Mouse (Mus musculus): ENCODE measurements around the gene Vwa2. TPM values are rescaled to one million over a fixed set of nuclear protein-coding genes. Genes with fewer than 3 reads are reported as not detected.

Gene Vwa2
- polyA plus RNA-seq, 1 experiment from 2014 or later: 16.1 TPM

DNA sequence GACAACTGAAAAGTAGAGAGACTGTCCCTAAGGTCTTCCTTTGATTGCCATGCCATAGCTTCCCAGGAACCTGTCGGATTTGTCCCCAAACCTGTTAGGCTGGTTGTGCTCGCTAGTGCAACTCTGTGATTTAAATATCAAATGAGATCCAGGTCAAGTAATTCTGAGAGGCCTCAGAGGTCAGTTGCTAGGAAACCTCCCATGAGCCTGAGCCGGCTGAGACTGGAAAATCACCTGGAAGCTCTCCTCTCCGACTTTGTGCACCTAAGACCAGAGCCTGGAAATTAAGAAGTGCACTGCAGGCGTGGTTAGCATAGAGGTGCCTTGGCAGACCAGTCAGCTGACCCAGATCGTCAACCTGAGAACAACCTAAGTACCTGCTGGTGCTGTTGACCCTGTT lies 41.0 kb downstream of the Vwa2 start:
- no peak overlapping the region for H3K9ac ChIP-seq (ENCODE audit: low read depth, low read length)
- H3K36me3 ChIP-seq (ENCODE audit: control insufficient read depth, insufficient read depth, low read length): peaks cover 14% of the 10 kb centered on the region; the same call in 1 of the 2 replicates
- WGBS: 64% methylated on average over 6 of the region's 6 CpGs
- no peak overlapping the region for H3K4me3 ChIP-seq (ENCODE audit: low read length)
- peaks cover 11% of the 10 kb centered on the region; the same call in 1 of the 2 replicates for H3K4me1 ChIP-seq (ENCODE audit: control insufficient read depth, insufficient read depth, low read length)
- no peak overlapping the region for H3K4me2 ChIP-seq (replicated peaks; ENCODE audit: low read depth, low read length)
- peak overlapping the region; percentile 82 for H3K27ac ChIP-seq (ENCODE audit: low read depth, low read length)
- ATAC-seq (ENCODE audit: low FRiP score, low TSS enrichment): peak; percentile 41; the same call in 1 of the 2 replicates
- H3K27me3 ChIP-seq (ENCODE audit: control insufficient read depth, insufficient read depth, low read length): no peaks in the 10 kb centered on the region
- no peaks in the 10 kb centered on the region for H3K9me3 ChIP-seq (ENCODE audit: control insufficient read depth, low read length)

DNA sequence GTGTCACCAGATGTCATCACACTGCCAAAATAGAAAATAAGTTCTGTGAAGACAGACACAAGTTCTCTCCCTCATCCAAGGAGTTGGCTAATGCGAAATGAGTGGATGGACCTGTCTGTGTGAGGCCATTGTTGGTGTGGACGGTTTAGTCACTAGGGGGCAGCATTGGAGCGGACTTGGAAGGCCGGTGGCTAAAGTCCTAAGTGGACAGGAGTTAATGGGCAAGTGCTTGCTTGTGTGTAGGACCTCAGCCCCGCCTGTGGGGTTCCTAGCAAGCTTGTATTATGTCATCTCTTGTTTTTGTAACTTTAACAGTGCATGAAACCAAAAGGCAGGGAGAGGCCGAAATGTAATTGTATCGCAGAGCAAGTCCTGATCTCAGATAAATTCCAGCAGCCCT lies 45.6 kb downstream of the Vwa2 start:
- Histone ChIP-seq H3K9ac (ENCODE audit: low read depth, low read length) (no peak overlapping the region), H3K27ac (ENCODE audit: low read depth, low read length) (no peak overlapping the region), H3K4me3 (ENCODE audit: low read length) (no peak overlapping the region), H3K4me2 (replicated peaks; ENCODE audit: low read depth, low read length) (no peak overlapping the region), H3K4me1 (ENCODE audit: control insufficient read depth, insufficient read depth, low read length) (0 out of 2 replicates have a peak, but pooled peaks cover 10% of the 10 kb centered on the region), H3K27me3 (ENCODE audit: control insufficient read depth, insufficient read depth, low read length) (no peaks in the 10 kb centered on the region), H3K36me3 (ENCODE audit: control insufficient read depth, insufficient read depth, low read length) (peaks cover 4% of the 10 kb centered on the region; the same call in 1 of the 2 replicates), H3K9me3 (ENCODE audit: control insufficient read depth, low read length) (no peaks in the 10 kb centered on the region)
- 11% methylated on average over 7 of the region's 7 CpGs for WGBS
- ATAC-seq (ENCODE audit: low FRiP score, low TSS enrichment): peak; percentile 81

DNA sequence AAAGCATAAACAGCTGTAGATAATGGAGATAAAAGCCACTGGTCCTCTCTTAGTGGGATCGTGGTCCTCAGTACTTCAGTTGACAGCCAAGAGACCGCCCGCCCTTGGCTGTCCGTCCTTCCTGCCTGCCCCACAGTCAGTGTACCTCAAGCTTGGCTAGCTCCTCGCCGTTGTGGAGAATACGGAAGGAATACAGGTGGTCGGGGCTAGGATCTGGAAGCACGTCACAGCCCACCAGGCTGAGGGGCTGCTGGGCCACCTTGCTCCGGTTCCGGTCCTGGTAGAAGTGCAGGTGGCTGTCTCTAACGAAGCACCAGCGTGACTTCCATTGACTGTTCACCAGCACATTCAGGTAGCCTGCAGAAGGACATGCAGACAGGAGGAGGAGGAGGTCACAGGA lies 46.2 kb downstream of the Vwa2 start:
- 90% methylated on average over 13 of the region's 13 CpGs for whole genome bisulfite sequencing
- Histone ChIP-seq H3K36me3 (ENCODE audit: control insufficient read depth, insufficient read depth, low read length) (peaks cover 4% of the 10 kb centered on the region; the same call in 1 of the 2 replicates), H3K4me1 (ENCODE audit: control insufficient read depth, insufficient read depth, low read length) (0 out of 2 replicates have a peak, but pooled peaks cover 10% of the 10 kb centered on the region), H3K9ac (ENCODE audit: low read depth, low read length) (peak overlapping the region; percentile 18; the same call in 1 of the 2 replicates), H3K27me3 (ENCODE audit: control insufficient read depth, insufficient read depth, low read length) (no peaks in the 10 kb centered on the region), H3K9me3 (ENCODE audit: control insufficient read depth, low read length) (no peaks in the 10 kb centered on the region), H3K4me2 (replicated peaks; ENCODE audit: low read depth, low read length) (no peak overlapping the region), H3K4me3 (ENCODE audit: low read length) (no peak overlapping the region), H3K27ac (ENCODE audit: low read depth, low read length) (0 out of 2 replicates have a peak overlapping the region, but pooled peaks have one; percentile 47)
- no peak for ATAC-seq (ENCODE audit: low FRiP score, low TSS enrichment)

GRCm38 (mm10) chr19:56921744-56922143 lies 47.7 kb downstream of the Vwa2 start:
- Histone ChIP-seq H3K4me3 (ENCODE audit: low read length) (no peak overlapping the region), H3K4me2 (replicated peaks; ENCODE audit: low read depth, low read length) (no peak overlapping the region), H3K27me3 (ENCODE audit: control insufficient read depth, insufficient read depth, low read length) (no peaks in the 10 kb centered on the region), H3K27ac (ENCODE audit: low read depth, low read length) (no peak overlapping the region), H3K4me1 (ENCODE audit: control insufficient read depth, insufficient read depth, low read length) (0 out of 2 replicates have a peak, but pooled peaks cover 8% of the 10 kb centered on the region), H3K9ac (ENCODE audit: low read depth, low read length) (no peak overlapping the region), H3K36me3 (ENCODE audit: control insufficient read depth, insufficient read depth, low read length) (peaks cover 2% of the 10 kb centered on the region; the same call in 1 of the 2 replicates), H3K9me3 (ENCODE audit: control insufficient read depth, low read length) (no peaks in the 10 kb centered on the region)
- ATAC-seq (ENCODE audit: low FRiP score, low TSS enrichment): no peak
- WGBS: 78% methylated on average over 5 of the region's 5 CpGs

- no peak for ATAC-seq (ENCODE audit: low FRiP score, low TSS enrichment)
- WGBS: 67% methylated on average over 3 of the region's 3 CpGs
- Histone ChIP-seq H3K27ac (ENCODE audit: low read depth, low read length) (no peak overlapping the region), H3K4me3 (ENCODE audit: low read length) (no peak overlapping the region), H3K27me3 (ENCODE audit: control insufficient read depth, insufficient read depth, low read length) (no peaks in the 10 kb centered on the region), H3K4me2 (replicated peaks; ENCODE audit: low read depth, low read length) (no peak overlapping the region), H3K4me1 (ENCODE audit: control insufficient read depth, insufficient read depth, low read length) (no peaks in the 10 kb centered on the region), H3K36me3 (ENCODE audit: control insufficient read depth, insufficient read depth, low read length) (no peaks in the 10 kb centered on the region), H3K9ac (ENCODE audit: low read depth, low read length) (no peak overlapping the region), H3K9me3 (ENCODE audit: control insufficient read depth, low read length) (no peaks in the 10 kb centered on the region)
These were observed 55.3 kb downstream of the Vwa2 start for GRCm38 (mm10) chr19:56929392-56929791.

GRCm38 (mm10) chr19:56930029-56930428 lies 56.0 kb downstream of the Vwa2 start:
- no peak for ATAC-seq (ENCODE audit: low FRiP score, low TSS enrichment)
- H3K36me3 ChIP-seq (ENCODE audit: control insufficient read depth, insufficient read depth, low read length): no peaks in the 10 kb centered on the region
- H3K27me3 ChIP-seq (ENCODE audit: control insufficient read depth, insufficient read depth, low read length): no peaks in the 10 kb centered on the region
- no peak overlapping the region for H3K4me3 ChIP-seq (ENCODE audit: low read length)
- no peaks in the 10 kb centered on the region for H3K9me3 ChIP-seq (ENCODE audit: control insufficient read depth, low read length)
- 84% methylated on average over 9 of the region's 9 CpGs for WGBS
- H3K9ac ChIP-seq (ENCODE audit: low read depth, low read length): no peak overlapping the region
- no peak overlapping the region for H3K27ac ChIP-seq (ENCODE audit: low read depth, low read length)
- H3K4me1 ChIP-seq (ENCODE audit: control insufficient read depth, insufficient read depth, low read length): no peaks in the 10 kb centered on the region
- H3K4me2 ChIP-seq (replicated peaks; ENCODE audit: low read depth, low read length): no peak overlapping the region

DNA sequence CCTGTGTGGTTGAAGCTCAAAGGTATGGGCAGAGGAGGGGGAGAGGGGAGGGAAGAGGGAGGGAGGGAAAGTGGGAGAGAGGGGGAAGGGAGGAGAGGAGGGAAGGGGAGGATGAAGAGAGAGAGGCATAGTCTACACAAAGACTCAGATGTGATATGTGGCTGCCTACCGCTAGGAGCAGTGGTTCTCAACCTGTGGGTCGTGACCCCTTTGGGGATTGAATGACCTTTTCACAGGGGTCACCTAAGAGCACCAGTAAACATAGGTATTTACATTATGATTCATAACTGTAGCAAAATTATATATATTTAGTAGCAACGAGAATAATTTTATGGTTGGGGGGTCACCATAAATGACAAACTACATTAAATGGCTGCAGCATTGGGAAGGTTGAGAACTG lies 59.8 kb downstream of the Vwa2 start:
- Histone ChIP-seq H3K9ac (ENCODE audit: low read depth, low read length) (no peak overlapping the region), H3K36me3 (ENCODE audit: control insufficient read depth, insufficient read depth, low read length) (no peaks in the 10 kb centered on the region), H3K9me3 (ENCODE audit: control insufficient read depth, low read length) (no peaks in the 10 kb centered on the region), H3K27ac (ENCODE audit: low read depth, low read length) (no peak overlapping the region), H3K4me2 (replicated peaks; ENCODE audit: low read depth, low read length) (no peak overlapping the region), H3K4me1 (ENCODE audit: control insufficient read depth, insufficient read depth, low read length) (no peaks in the 10 kb centered on the region), H3K4me3 (ENCODE audit: low read length) (no peak overlapping the region), H3K27me3 (ENCODE audit: control insufficient read depth, insufficient read depth, low read length) (no peaks in the 10 kb centered on the region)
- ATAC-seq (ENCODE audit: low FRiP score, low TSS enrichment): no peak
- WGBS: 73% methylated on average over 3 of the region's 3 CpGs

DNA sequence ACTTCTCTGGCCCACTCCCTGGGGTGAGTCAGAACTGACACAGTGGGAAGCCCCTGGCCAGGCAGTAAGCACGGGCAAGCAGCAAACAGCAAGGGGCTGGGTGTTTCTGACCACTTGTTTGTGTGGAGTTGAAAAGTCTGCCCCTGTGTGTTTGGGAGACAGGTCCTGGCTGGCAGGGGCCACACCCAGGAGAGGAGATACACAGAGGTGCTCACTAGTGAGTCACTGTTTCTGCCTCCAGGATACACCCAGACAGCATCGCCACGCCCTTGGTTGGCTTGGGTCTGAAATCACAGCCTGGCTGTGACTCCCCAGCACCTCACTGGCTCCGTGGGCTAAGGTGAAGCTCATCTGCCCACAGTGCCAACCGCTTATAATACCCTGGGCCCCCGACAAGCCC lies 61.1 kb downstream of the Vwa2 start:
- Histone ChIP-seq H3K4me2 (replicated peaks; ENCODE audit: low read depth, low read length) (no peak overlapping the region), H3K4me1 (ENCODE audit: control insufficient read depth, insufficient read depth, low read length) (no peaks in the 10 kb centered on the region), H3K27ac (ENCODE audit: low read depth, low read length) (no peak overlapping the region), H3K9ac (ENCODE audit: low read depth, low read length) (no peak overlapping the region), H3K36me3 (ENCODE audit: control insufficient read depth, insufficient read depth, low read length) (no peaks in the 10 kb centered on the region), H3K9me3 (ENCODE audit: control insufficient read depth, low read length) (no peaks in the 10 kb centered on the region), H3K4me3 (ENCODE audit: low read length) (no peak overlapping the region), H3K27me3 (ENCODE audit: control insufficient read depth, insufficient read depth, low read length) (no peaks in the 10 kb centered on the region)
- no peak for ATAC-seq (ENCODE audit: low FRiP score, low TSS enrichment)
- WGBS: 89% methylated on average over 6 of the region's 6 CpGs

GRCm38 (mm10) chr19:56935777-56936176 lies 61.7 kb downstream of the Vwa2 start:
- Histone ChIP-seq H3K27me3 (ENCODE audit: control insufficient read depth, insufficient read depth, low read length) (no peaks in the 10 kb centered on the region), H3K36me3 (ENCODE audit: control insufficient read depth, insufficient read depth, low read length) (no peaks in the 10 kb centered on the region), H3K9me3 (ENCODE audit: control insufficient read depth, low read length) (no peaks in the 10 kb centered on the region), H3K4me2 (replicated peaks; ENCODE audit: low read depth, low read length) (no peak overlapping the region), H3K4me1 (ENCODE audit: control insufficient read depth, insufficient read depth, low read length) (no peaks in the 10 kb centered on the region), H3K4me3 (ENCODE audit: low read length) (no peak overlapping the region), H3K9ac (ENCODE audit: low read depth, low read length) (no peak overlapping the region), H3K27ac (ENCODE audit: low read depth, low read length) (no peak overlapping the region)
- no peak for ATAC-seq (ENCODE audit: low FRiP score, low TSS enrichment)
- WGBS: 88% methylated on average over 7 of the region's 7 CpGs

All from kidney, embryonic 14.5 days (tissue).